Mouse (Mus musculus): ENCODE results near the gene Ctnnbip1.

DNA sequence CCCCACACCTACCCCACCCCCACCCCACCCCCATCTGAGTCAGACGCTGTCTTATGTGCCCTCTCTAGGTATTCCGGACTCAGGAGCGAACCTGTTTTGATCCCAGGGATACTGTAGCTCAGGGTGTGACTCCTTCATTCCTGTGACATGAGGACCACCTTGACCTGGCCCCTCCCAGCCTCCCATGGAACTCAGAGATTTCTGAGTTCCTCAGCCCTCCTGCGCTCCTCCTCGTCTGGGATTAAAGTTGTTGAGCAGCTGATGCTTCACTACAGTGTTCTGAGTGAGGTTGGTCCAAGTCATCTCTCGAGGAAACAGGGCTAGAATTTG is 90.2 kb downstream of the Ctnnbip1 start:
- TF ChIP-seq POLR2A (IDR thresholded peaks at IDR 0.05; ENCODE audit: insufficient read depth, low read depth, low read length) = no peak
- TF ChIP-seq CTCF (IDR thresholded peaks at IDR 0.05) = no peak
- no peak for TF ChIP-seq EP300 (IDR thresholded peaks at IDR 0.05; ENCODE audit: insufficient read depth, low read depth, low read length)

All from heart, adult 2 months (tissue).